Mouse (Mus musculus): ENCODE results near the gene Ak2.

DNA sequence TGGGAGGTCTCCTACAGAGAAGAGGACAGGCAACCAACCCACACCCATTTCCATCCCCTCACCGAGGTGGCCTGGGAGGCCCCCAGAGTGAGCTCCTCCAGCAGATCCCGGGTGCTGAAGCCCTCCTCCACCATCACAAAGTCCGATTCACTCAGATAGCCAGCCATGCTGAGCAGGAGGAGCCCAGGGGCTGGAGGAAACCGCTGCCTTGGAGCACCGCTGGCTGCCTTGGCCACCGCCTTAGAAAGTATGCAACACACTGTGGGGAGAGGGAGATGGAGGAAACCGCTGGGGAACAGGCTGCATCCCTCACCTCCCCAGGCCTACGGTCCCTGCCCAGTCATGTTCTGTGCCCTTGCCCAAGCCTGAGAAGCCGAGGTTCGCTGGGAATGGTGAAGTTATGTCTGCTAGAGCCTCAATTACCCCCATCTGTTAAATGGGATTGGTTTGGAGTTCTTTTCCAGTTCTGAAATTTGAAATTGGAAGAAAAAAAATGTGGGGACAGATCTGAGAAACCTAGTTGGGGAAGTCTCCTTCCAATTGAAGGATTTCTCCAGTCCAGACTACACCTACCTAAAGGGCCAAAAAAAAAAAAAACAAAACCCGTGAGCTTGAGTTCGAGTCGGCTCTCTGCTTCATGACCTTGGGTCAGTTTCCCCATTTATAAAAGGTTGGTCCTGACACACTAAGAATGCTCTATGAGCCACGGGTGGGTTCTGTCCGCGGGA is 30.3 kb upstream of the Ak2 start:
- no peak for TF ChIP-seq CHD2 (IDR thresholded peaks at IDR 0.05; ENCODE audit: low read length)
- TF ChIP-seq ETS1 (conservative IDR thresholded peaks at IDR 0.05; ENCODE audit: low read depth, low read length), result no peak
- TF ChIP-seq POLR2A (IDR thresholded peaks at IDR 0.05; ENCODE audit: low read depth, low read length), result no peak
- TF ChIP-seq POLR2AphosphoS2 (IDR thresholded peaks at IDR 0.05; ENCODE audit: low read depth, low read length), result no peak
- TF ChIP-seq HCFC1 (IDR thresholded peaks at IDR 0.05; ENCODE audit: low read depth, low read length), result no peak
- TF ChIP-seq CTCF (conservative IDR thresholded peaks at IDR 0.05 in 1 of 2, IDR thresholded peaks at IDR 0.05 in 1 of 2; ENCODE audit: low read depth in 2 of 2, low read length in 2 of 2), result no peak
- TF ChIP-seq TBP (conservative IDR thresholded peaks at IDR 0.05; ENCODE audit: low read depth, low read length), result no peak

All from CH12.LX (cell line).